Mouse (Mus musculus): ENCODE measurements around the gene Col23a1.

DNA sequence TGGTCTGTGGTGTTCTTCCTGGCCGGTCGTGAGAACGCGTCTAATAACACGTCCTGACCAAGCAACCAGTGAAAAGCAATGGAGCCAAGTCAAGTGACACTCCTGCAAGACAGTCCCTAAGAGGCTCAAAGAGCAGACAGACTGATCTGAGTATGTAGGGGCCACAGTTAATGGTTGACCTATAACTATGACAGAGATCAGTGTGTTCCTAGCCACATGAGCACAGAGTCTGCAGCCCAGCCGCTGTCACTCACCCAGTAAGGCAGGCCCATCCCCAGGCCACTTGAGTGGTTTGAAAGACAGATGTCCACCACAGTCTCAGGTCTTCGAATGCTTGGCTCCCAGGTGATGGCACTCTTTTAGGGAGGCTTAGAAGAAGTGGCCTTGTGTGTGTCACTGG is 152.3 kb downstream of the Col23a1 start:
- no peak for TF ChIP-seq CTCF (IDR thresholded peaks at IDR 0.05; ENCODE audit: borderline replicate concordance, insufficient read depth, low read depth, low read length)
- no peak for TF ChIP-seq POLR2A (IDR thresholded peaks at IDR 0.05; ENCODE audit: borderline replicate concordance, insufficient read depth, low read length)
